In genomic region chr10:64082345-64082744, GRCm38 (mm10) we compare ENCODE assay signal across 21 mouse cellular contexts. TPM values are rescaled to one million over a fixed set of nuclear protein-coding genes. Genes with fewer than 3 reads are reported as not detected.
DNase-seq lines count a peak whose midpoint lies in the region; ATAC-seq lines count a peak whose summit lies in the region.
"Had no signal": no experiment of that assay in that cellular context is flagged by ENCODE, and none has a peak within 500 bp of the region (broad histone marks: within the 10 kb centered on the region; RNA-seq: fewer than 3 reads in every experiment).

No protein-coding gene starts in this region.

- H3K36me3 ChIP-seq in heart, embryonic 10.5 days: no peaks in the 10 kb centered on the region
- no peaks in the 10 kb centered on the region for H3K36me3 ChIP-seq in hindbrain, embryonic 16.5 days (ENCODE audit: control insufficient read depth, insufficient read depth, low read length)
- H3K36me3 ChIP-seq: embryonic facial prominence, embryonic 10.5 days; embryonic facial prominence, embryonic 12.5 days; forebrain, embryonic 15.5 days; G1E had no signal

- peaks cover 9% of the 10 kb centered on the region for H3K4me1 ChIP-seq in heart, embryonic 10.5 days
- peaks cover 12% of the 10 kb centered on the region for H3K4me1 ChIP-seq in hindbrain, embryonic 16.5 days (ENCODE audit: control insufficient read depth, insufficient read depth, low read depth, low read length)

- H3K9me3 ChIP-seq in heart, embryonic 10.5 days: no peaks in the 10 kb centered on the region
- no peaks in the 10 kb centered on the region for H3K9me3 ChIP-seq in hindbrain, embryonic 16.5 days (ENCODE audit: control insufficient read depth, low read length)
- H3K9me3 ChIP-seq: embryonic facial prominence, embryonic 10.5 days; embryonic facial prominence, embryonic 12.5 days; forebrain, embryonic 13.5 days; forebrain, embryonic 15.5 days; G1E had no signal

- 0 out of 2 replicates have a peak, but pooled peaks cover 4% of the 10 kb centered on the region for H3K27me3 ChIP-seq in heart, embryonic 10.5 days (ENCODE audit: insufficient read depth, poor library complexity, severe bottlenecking)
- H3K27me3 ChIP-seq in hindbrain, embryonic 16.5 days (replicated peaks; ENCODE audit: control insufficient read depth, insufficient read depth, low read length): no peaks in the 10 kb centered on the region
- H3K27me3 ChIP-seq: CH12.LX; forebrain, embryonic 15.5 days; Patski had no signal

- H3K4me3 ChIP-seq in heart, embryonic 10.5 days: no peak overlapping the region
- no peak overlapping the region for H3K4me3 ChIP-seq in hindbrain, embryonic 16.5 days (ENCODE audit: low read length)
- H3K4me3 ChIP-seq: embryonic facial prominence, embryonic 10.5 days; embryonic facial prominence, embryonic 12.5 days; forebrain, embryonic 13.5 days; forebrain, embryonic 15.5 days had no signal

- H3K9ac ChIP-seq in hindbrain, embryonic 16.5 days (ENCODE audit: low read depth, low read length): no peak overlapping the region
- H3K9ac ChIP-seq: embryonic facial prominence, embryonic 12.5 days; forebrain, embryonic 13.5 days; forebrain, embryonic 15.5 days; forebrain, postnatal 0 days had no signal

- WGBS in heart, embryonic 10.5 days: 77% methylated on average over 3 of the region's 3 CpGs
- 77% methylated on average over 3 of the region's 3 CpGs for WGBS in hindbrain, embryonic 16.5 days

- H3K4me2 ChIP-seq in hindbrain, embryonic 16.5 days (ENCODE audit: low read length): no peak overlapping the region
- H3K4me2 ChIP-seq: embryonic facial prominence, embryonic 12.5 days; forebrain, embryonic 13.5 days; forebrain, embryonic 15.5 days had no signal

- DNase-seq in cerebellum, adult 11 months: peak; percentile 17
- no peak for DNase-seq in cerebellum, adult 11-12 months
- DNase-seq in cerebellum, adult 9-10 months: peak; percentile 46
- DNase-seq in cerebellum, adult 8-10 months: no peak
- peak; percentile 68 for DNase-seq in heart, adult 11 months
- no peak for DNase-seq in heart, embryonic 10.5 days (ENCODE audit: low spot score)
- DNase-seq: adrenal gland, adult 8-10 months; adrenal gland, postnatal 14 days; adrenal gland, postnatal 36 days; B cell, adult 2 months; forebrain, postnatal 0 days had no signal

- ATAC-seq in hindbrain, embryonic 16.5 days: no peak
- ATAC-seq: activated CD4-positive, CD25-positive, alpha-beta regulatory T cell, adult 4 months; CD4-positive, CD25-positive, alpha-beta regulatory T cell, adult 4 months; forebrain, embryonic 13.5 days; forebrain, embryonic 15.5 days; forebrain, postnatal 0 days; Patski had no signal

- H3K27ac ChIP-seq in heart, embryonic 10.5 days: no peak overlapping the region
- no peak overlapping the region for H3K27ac ChIP-seq in hindbrain, embryonic 16.5 days (ENCODE audit: low read depth, low read length)
- H3K27ac ChIP-seq: embryonic facial prominence, embryonic 10.5 days; embryonic facial prominence, embryonic 12.5 days; forebrain, embryonic 13.5 days; forebrain, embryonic 15.5 days had no signal

RNA-seq across cellular contexts. Expression of gene Lrrtm3, which starts 7.7 kb away (rescaled TPM):
- polyA plus RNA-seq in heart, embryonic 10.5 days (2016; fragmentation: Nextera tagmentation; extraction: Ambion mirVana): 0.76 and 0.87 TPM in 2 replicates
- 41.3 and 45.7 TPM in 2 replicates for polyA plus RNA-seq in hindbrain, embryonic 16.5 days (2015; fragmentation: Nextera tagmentation; extraction: Ambion mirVana)
- polyA plus RNA-seq: activated CD4-positive, CD25-positive, alpha-beta regulatory T cell, adult 4 months; CD4-positive, CD25-positive, alpha-beta regulatory T cell, adult 4 months; G1E had no signal

Comparison
In these comparisons a context has a peak if more than half of its experiments do, and no peak if none do; other contexts are left out.
1. DNase-seq: peak in cerebellum, adult 11 months (single experiment), cerebellum, adult 9-10 months (single experiment) and heart, adult 11 months (single experiment); none in cerebellum, adult 11-12 months (single experiment), cerebellum, adult 8-10 months (single experiment) and heart, embryonic 10.5 days (single experiment).
2. RNA of gene Lrrtm3, which starts 7.7 kb away (polyA plus RNA-seq): 41.3 to 45.7 TPM in hindbrain, embryonic 16.5 days; 0.76 to 0.87 TPM in heart, embryonic 10.5 days; every median in the first group is over 10 times any median in the second.